Mouse (Mus musculus) brain, embryonic 14.5 days (tissue): ENCODE data around the gene A630076J17Rik.

Experiments
- CTCF ChIP-seq: fragments of 200-500 bp; IDR thresholded peaks from 2 replicates; pipeline ENCODE4 v1.5.1; 2012; ENCODE audit warnings: inconsistent platforms, mild to moderate bottlenecking, moderate library complexity, borderline replicate concordance; ENCODE audit not compliant: insufficient read depth, insufficient read length; ENCODE audit errors: extremely low read depth
- POLR2A ChIP-seq: fragments of 200-500 bp; IDR thresholded peaks from 2 replicates; pipeline ENCODE4 v1.6.1; 2012; ENCODE audit warnings: mild to moderate bottlenecking, inconsistent platforms, borderline replicate concordance; ENCODE audit not compliant: poor library complexity, insufficient read depth, insufficient read length, severe bottlenecking; ENCODE audit errors: extremely low read depth

DNA sequence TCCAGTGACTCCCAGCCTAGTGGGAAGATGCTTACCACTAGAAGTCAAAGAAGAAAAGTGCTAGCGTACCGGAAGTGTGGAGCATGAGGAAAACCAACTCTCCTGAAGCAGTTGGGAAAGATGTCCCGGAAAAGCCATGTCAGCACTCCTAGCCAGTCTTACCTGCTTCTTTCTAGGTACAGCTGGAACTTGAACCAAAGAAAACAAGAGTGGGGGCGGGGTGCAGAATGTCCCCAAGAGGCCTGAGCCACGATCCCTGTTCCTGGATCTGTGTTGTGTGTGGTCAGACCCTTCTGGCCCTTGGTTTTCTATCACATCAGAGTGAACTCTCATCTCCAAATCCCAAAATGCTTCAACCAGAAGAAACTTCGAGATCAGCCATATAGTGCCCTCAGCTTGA, 16.5 kb downstream of the A630076J17Rik start:
- TF ChIP-seq CTCF (no peak), POLR2A (no peak)
